Mouse (Mus musculus): ENCODE measurements at regions not wholly inside any gene's neighbourhood (a gene's known extent, or its start where the extent isn't known, plus 50 kb on each side); places are given as distances from the start of the nearest gene placed in this dataset.
A peak's percentile ranks its signal among the peaks of the same experiment; 100 is the strongest.
"Not testable (repeated sequence)": the region's sequence is repeated elsewhere in the genome, so short reads cannot be mapped to it uniquely, and the experiment has no call there.

GRCm38 (mm10) chr6:62889194-62889593 lies 366.5 kb upstream of the Grid2 start:
- no peak for DNase-seq

GRCm38 (mm10) chr6:62912758-62913157 lies 342.9 kb upstream of the Grid2 start:
- DNase-seq: no peak

GRCm38 (mm10) chr6:62917059-62917458 lies 338.6 kb upstream of the Grid2 start:
- DNase-seq: not testable (repeated sequence)

- DNase-seq: no peak
Measured at GRCm38 (mm10) chr6:62917956-62918355, 337.7 kb upstream of the Grid2 start.

GRCm38 (mm10) chr6:62919092-62919491 lies 336.6 kb upstream of the Grid2 start:
- peak; percentile 74 to 84 for DNase-seq

All from cerebellum, postnatal 14 days (tissue).